Mouse (Mus musculus) hindbrain, postnatal 0 days (tissue): ENCODE data around the gene Mrrf. TPM values are rescaled to one million over a fixed set of nuclear protein-coding genes. Genes with fewer than 3 reads are reported as not detected.
"Not testable (repeated sequence)": the region's sequence is repeated elsewhere in the genome, so short reads cannot be mapped to it uniquely, and the experiment has no call there.

Source experiments
- ATAC-seq: fragments of 200-750 bp; cut with Nextera tagmentation; 2 replicates; pipeline ENCODE4 v1.8.0; 2017; ENCODE audit warnings: mild to moderate bottlenecking, moderate TSS enrichment, moderate library complexity
- DNase-seq: peaks from one replicate; pipeline ENCODE4 v3.0.0-alpha.2; 2015; ENCODE audit warnings: low spot score
- H3K27ac ChIP-seq: fragments of 300-500 bp; sonication (generic); 2 replicates; pipeline ENCODE4 v1.5.1; 2014; ENCODE audit warnings: mild to moderate bottlenecking
- H3K27me3 ChIP-seq: fragments of 300-500 bp; sonication (generic); 2 replicates; pipeline ENCODE4 v1.6.1; 2014; ENCODE audit warnings: low read length, mixed read lengths; ENCODE audit not compliant: insufficient read depth
- H3K36me3 ChIP-seq: fragments of 300-500 bp; sonication (generic); 2 replicates; pipeline ENCODE4 v1.6.1; 2014; ENCODE audit warnings: low read length, mixed read lengths; ENCODE audit not compliant: insufficient read depth
- H3K4me1 ChIP-seq: fragments of 300-500 bp; sonication (generic); 2 replicates; pipeline ENCODE4 v1.6.1; 2014; ENCODE audit warnings: antibody characterized with exemption, low read length, mixed read lengths; ENCODE audit not compliant: insufficient read depth
- H3K4me2 ChIP-seq: fragments of 300-500 bp; sonication (generic); 2 replicates; pipeline ENCODE4 v1.6.1; 2014; ENCODE audit warnings: low read depth, mild to moderate bottlenecking, low read length, moderate library complexity, mixed read lengths
- H3K4me3 ChIP-seq: fragments of 300-500 bp; sonication (generic); 2 replicates; pipeline ENCODE4 v1.5.1; 2014; ENCODE audit warnings: low read length
- H3K9ac ChIP-seq: fragments of 300-500 bp; sonication (generic); replicated peaks from 2 replicates; pipeline ENCODE4 v1.6.1; 2014; ENCODE audit warnings: mild to moderate bottlenecking, low read length, moderate library complexity, mixed read lengths
- H3K9me3 ChIP-seq: fragments of 300-500 bp; sonication (generic); 2 replicates; pipeline ENCODE4 v1.6.1; 2016; ENCODE audit warnings: low read length, mixed read lengths
- CTCF ChIP-seq: IDR thresholded peaks from 2 replicates; pipeline ENCODE4 v1.5.1; 2016; ENCODE audit warnings: antibody characterized with exemption, control low read depth, low read depth
- WGBS: fragments of 180-500 bp; shearing (Covaris S2); extraction: QIAGEN DNeasy Blood & Tissue Kit; methylation state at CpG from one replicate; pipeline ENCODE4 v1.1.7; 2014; 5-methylcytosine and 5-hydroxymethylcytosine counted together
- polyA plus RNA-seq: library from polyadenylated mRNA; unstranded; fragments of >200 nt; fragmentation: Nextera tagmentation; extraction: Ambion mirVana; gene quantifications from 2 replicates; pipeline ENCODE4 v1.2.1, GENCODE M21; 2015
- total RNA-seq: library from RNA; depleted of rRNA; stranded (reverse); fragments of >200 nt; gene quantifications from 2 replicates; pipeline ENCODE4 v1.2.3, GENCODE M21; 2014

Gene Mrrf
- total and polyA plus RNA-seq, 2 experiments from 2014 or later = 12.9 to 17.0 TPM

- no peak overlapping the region for H3K4me3 ChIP-seq
- peaks cover 12% of the 10 kb centered on the region; the same call in 1 of the 2 replicates for H3K36me3 ChIP-seq
- H3K4me2 ChIP-seq = no peak overlapping the region
- H3K4me1 ChIP-seq = no peaks in the 10 kb centered on the region
- ATAC-seq = no peak
- H3K9ac ChIP-seq = no peak overlapping the region
- H3K27me3 ChIP-seq = no peaks in the 10 kb centered on the region
- no peak for DNase-seq
- WGBS = 89% methylated on average over 4 of the region's 4 CpGs
- no peak overlapping the region for H3K27ac ChIP-seq
- no peak for TF ChIP-seq CTCF
- no peaks in the 10 kb centered on the region for H3K9me3 ChIP-seq
These were observed 23.1 kb downstream of the Mrrf start for GRCm38 (mm10) chr2:36159336-36159735.

- Histone ChIP-seq H3K9ac (no peak overlapping the region), H3K9me3 (no peaks in the 10 kb centered on the region), H3K27me3 (no peaks in the 10 kb centered on the region), H3K4me2 (no peak overlapping the region), H3K36me3 (peaks cover under 1% of the 10 kb centered on the region; the same call in 1 of the 2 replicates), H3K4me3 (no peak overlapping the region), H3K27ac (0 out of 2 replicates have a peak overlapping the region, but pooled peaks have one; percentile 45), H3K4me1 (no peaks in the 10 kb centered on the region; the same call in 1 of the 2 replicates)
- 71% methylated on average over 1 of the region's 1 CpGs for WGBS
- DNase-seq (no peak), ATAC-seq (peak; percentile 76; the same call in 1 of the 2 replicates)
- no peak for TF ChIP-seq CTCF
These were observed 31.9 kb downstream of the Mrrf start for GRCm38 (mm10) chr2:36167990-36168618.

GRCm38 (mm10) chr2:36169176-36169575 is 33.0 kb downstream of the Mrrf start:
- no peak overlapping the region for H3K9ac ChIP-seq
- no peak for ATAC-seq
- 79% methylated on average over 4 of the region's 4 CpGs for WGBS
- no peak for TF ChIP-seq CTCF
- no peak overlapping the region for H3K4me2 ChIP-seq
- H3K27ac ChIP-seq = no peak overlapping the region
- no peaks in the 10 kb centered on the region for H3K27me3 ChIP-seq
- no peak overlapping the region for H3K4me3 ChIP-seq
- DNase-seq = no peak
- no peaks in the 10 kb centered on the region for H3K36me3 ChIP-seq
- H3K4me1 ChIP-seq = no peaks in the 10 kb centered on the region; the same call in 1 of the 2 replicates
- no peaks in the 10 kb centered on the region for H3K9me3 ChIP-seq

DNA sequence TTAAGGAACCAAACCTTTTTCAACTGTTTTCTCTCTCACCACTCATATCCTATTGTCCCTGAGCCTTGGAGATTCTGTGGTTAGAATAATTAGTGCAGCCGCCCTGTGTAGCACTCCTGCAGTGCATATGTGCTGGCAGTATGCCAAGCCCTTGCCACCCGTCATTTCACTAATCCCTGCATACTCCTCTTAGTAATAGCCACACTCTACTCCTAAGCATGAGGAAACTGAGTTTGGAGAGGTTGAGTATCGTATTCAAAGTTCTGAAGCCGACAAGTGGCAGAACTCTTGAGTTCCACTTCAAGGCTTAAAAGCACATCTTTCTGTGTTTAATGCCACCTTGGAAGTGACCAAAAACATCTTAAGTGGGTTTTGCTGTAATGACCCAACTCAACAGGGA is 35.9 kb downstream of the Mrrf start:
- Histone ChIP-seq H3K4me1 (no peaks in the 10 kb centered on the region; the same call in 1 of the 2 replicates), H3K36me3 (no peaks in the 10 kb centered on the region), H3K9ac (no peak overlapping the region), H3K4me3 (no peak overlapping the region), H3K27ac (no peak overlapping the region), H3K4me2 (no peak overlapping the region), H3K27me3 (no peaks in the 10 kb centered on the region), H3K9me3 (no peaks in the 10 kb centered on the region)
- no peak for TF ChIP-seq CTCF
- WGBS = 52% methylated on average over 4 of the region's 4 CpGs
- no peak for ATAC-seq
- no peak for DNase-seq

- ATAC-seq = no peak
- no peak for DNase-seq
These were observed 36.4 kb downstream of the Mrrf start for GRCm38 (mm10) chr2:36172574-36172973.

GRCm38 (mm10) chr2:36179487-36179886 is 43.3 kb downstream of the Mrrf start:
- no peak for TF ChIP-seq CTCF
- no peaks in the 10 kb centered on the region for H3K9me3 ChIP-seq
- no peaks in the 10 kb centered on the region for H3K4me1 ChIP-seq
- no peak overlapping the region for H3K27ac ChIP-seq
- no peak overlapping the region for H3K4me2 ChIP-seq
- no peaks in the 10 kb centered on the region for H3K36me3 ChIP-seq
- H3K4me3 ChIP-seq = no peak overlapping the region
- DNase-seq (no peak), ATAC-seq (no peak)
- 73% methylated on average over 3 of the region's 3 CpGs for WGBS
- no peaks in the 10 kb centered on the region for H3K27me3 ChIP-seq
- H3K9ac ChIP-seq = no peak overlapping the region

More at GRCm38 (mm10) chr2:36172574-36172973, 36.4 kb downstream of the Mrrf start:
- Histone ChIP-seq H3K4me2 (no peak overlapping the region), H3K4me1 (no peaks in the 10 kb centered on the region; the same call in 1 of the 2 replicates), H3K36me3 (no peaks in the 10 kb centered on the region), H3K4me3 (no peak overlapping the region), H3K27me3 (no peaks in the 10 kb centered on the region), H3K27ac (no peak overlapping the region), H3K9ac (no peak overlapping the region), H3K9me3 (no peaks in the 10 kb centered on the region)
- WGBS = 89% methylated on average over 3 of the region's 3 CpGs
- no peak for TF ChIP-seq CTCF

GRCm38 (mm10) chr2:36181587-36182368 is 45.6 kb downstream of the Mrrf start:
- H3K9me3 ChIP-seq, H3K27me3 ChIP-seq, ATAC-seq, H3K9ac ChIP-seq, H3K36me3 ChIP-seq, H3K27ac ChIP-seq, DNase-seq, H3K4me1 ChIP-seq, H3K4me3 ChIP-seq, H3K4me2 ChIP-seq: not testable (repeated sequence)
- WGBS = 82% methylated on average over 4 of the region's 4 CpGs
